Mouse (Mus musculus): ENCODE data around the gene Aqr.
A peak's percentile ranks its signal among the peaks of the same experiment; 100 is the strongest.

The Aqr gene

GRCm38 (mm10) chr2:114058226-114058796 is 128.5 kb downstream of the Aqr start:
- peak; percentile 4 for DNase-seq

- DNase-seq = peak; percentile 74
Observed at GRCm38 (mm10) chr2:114057303-114057853, 129.4 kb downstream of the Aqr start.

GRCm38 (mm10) chr2:114054129-114054528 is 132.7 kb downstream of the Aqr start:
- DNase-seq = no peak

- DNase-seq = no peak
Observed at GRCm38 (mm10) chr2:114052696-114053598, 133.9 kb downstream of the Aqr start, which contains the start of gene Actc1. TSS of gene Actc1 (minus strand) at chr2:114053548.

GRCm38 (mm10) chr2:114051871-114052241 is 135.0 kb downstream of the Aqr start:
- no peak for DNase-seq

Measured in kidney, adult 9 months (tissue).